Mouse (Mus musculus): ENCODE measurements around the gene Mcpt4. TPM values are rescaled to one million over a fixed set of nuclear protein-coding genes. Genes with fewer than 3 reads are reported as not detected.

The Mcpt4 gene
- total and polyA plus RNA-seq, 2 experiments, result not detected

DNA sequence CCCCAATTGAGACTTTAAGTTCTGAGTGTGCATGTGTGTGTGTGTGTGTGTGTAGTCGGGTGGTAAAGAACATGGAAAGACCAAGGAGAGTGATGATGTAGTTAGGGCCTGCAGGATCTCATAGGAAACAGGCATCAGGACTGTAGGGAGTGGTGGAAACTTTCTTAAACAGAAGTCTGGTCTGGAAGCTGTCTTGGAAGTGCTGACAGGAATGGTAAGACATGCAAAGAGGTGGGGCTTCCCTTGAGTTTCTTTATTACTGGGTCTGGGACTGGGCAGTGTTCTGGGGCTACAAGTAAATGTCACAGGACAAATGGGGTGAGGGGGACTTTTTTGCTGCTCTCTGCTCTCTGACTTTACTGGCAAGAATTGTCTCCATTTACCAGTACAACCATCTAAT lies 35.5 kb upstream of the Mcpt4 start:
- H3K27me3 ChIP-seq (ENCODE audit: control insufficient read depth, insufficient read depth, low read length), result no peaks in the 10 kb centered on the region
- no peak overlapping the region for H3K4me3 ChIP-seq (ENCODE audit: insufficient read depth, low read depth, low read length)
- H3K79me2 ChIP-seq (ENCODE audit: control insufficient read depth, insufficient read depth, low read length), result no peaks in the 10 kb centered on the region
- no peaks in the 10 kb centered on the region for H3K4me1 ChIP-seq (ENCODE audit: control insufficient read depth, insufficient read depth, low read length)
- H3K9ac ChIP-seq (ENCODE audit: low read depth, low read length), result no peak overlapping the region
- 86% methylated on average over 1 of the region's 1 CpGs for WGBS
- TF ChIP-seq POLR2A (IDR thresholded peaks at IDR 0.05; ENCODE audit: extremely low read depth, insufficient read depth, low read length) (no peak), CTCF (IDR thresholded peaks at IDR 0.05; ENCODE audit: low read depth, low read length) (no peak)
- H3K36me3 ChIP-seq (ENCODE audit: control insufficient read depth, insufficient read depth, low read length), result no peaks in the 10 kb centered on the region
- H3K27ac ChIP-seq (replicated peaks; ENCODE audit: insufficient read depth, low read depth, low read length), result no peak overlapping the region
- no peak for DNase-seq (ENCODE audit: extremely low read depth, low read depth, low spot score)

DNA sequence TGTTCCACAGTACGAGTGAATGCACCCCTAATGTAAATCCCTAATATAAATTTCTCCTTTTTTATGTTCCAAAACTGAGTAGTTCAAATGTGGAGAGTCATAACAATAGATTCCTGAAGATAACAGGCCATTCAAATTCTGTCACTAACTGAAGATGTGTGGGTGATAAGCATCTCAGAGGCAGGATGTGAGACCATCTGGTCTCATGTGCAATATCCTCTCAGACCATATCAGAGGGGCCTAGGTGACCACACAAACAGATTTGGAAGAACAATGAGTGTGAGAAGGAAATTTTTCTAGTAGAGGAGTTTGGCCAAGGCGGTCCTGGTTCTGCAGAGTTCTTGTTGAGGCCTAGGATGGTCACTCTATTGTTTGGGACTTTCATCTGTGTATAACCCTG lies 31.2 kb upstream of the Mcpt4 start:
- H3K79me2 ChIP-seq (ENCODE audit: control insufficient read depth, insufficient read depth, low read length), result no peaks in the 10 kb centered on the region
- 72% methylated on average over 2 of the region's 2 CpGs for WGBS
- H3K36me3 ChIP-seq (ENCODE audit: control insufficient read depth, insufficient read depth, low read length), result no peaks in the 10 kb centered on the region
- H3K27ac ChIP-seq (replicated peaks; ENCODE audit: insufficient read depth, low read depth, low read length), result no peak overlapping the region
- no peaks in the 10 kb centered on the region for H3K27me3 ChIP-seq (ENCODE audit: control insufficient read depth, insufficient read depth, low read length)
- TF ChIP-seq POLR2A (IDR thresholded peaks at IDR 0.05; ENCODE audit: extremely low read depth, insufficient read depth, low read length) (no peak), CTCF (IDR thresholded peaks at IDR 0.05; ENCODE audit: low read depth, low read length) (no peak)
- DNase-seq (ENCODE audit: extremely low read depth, low read depth, low spot score), result no peak
- no peak overlapping the region for H3K4me3 ChIP-seq (ENCODE audit: insufficient read depth, low read depth, low read length)
- no peaks in the 10 kb centered on the region for H3K4me1 ChIP-seq (ENCODE audit: control insufficient read depth, insufficient read depth, low read length)
- H3K9ac ChIP-seq (ENCODE audit: low read depth, low read length), result no peak overlapping the region

DNA sequence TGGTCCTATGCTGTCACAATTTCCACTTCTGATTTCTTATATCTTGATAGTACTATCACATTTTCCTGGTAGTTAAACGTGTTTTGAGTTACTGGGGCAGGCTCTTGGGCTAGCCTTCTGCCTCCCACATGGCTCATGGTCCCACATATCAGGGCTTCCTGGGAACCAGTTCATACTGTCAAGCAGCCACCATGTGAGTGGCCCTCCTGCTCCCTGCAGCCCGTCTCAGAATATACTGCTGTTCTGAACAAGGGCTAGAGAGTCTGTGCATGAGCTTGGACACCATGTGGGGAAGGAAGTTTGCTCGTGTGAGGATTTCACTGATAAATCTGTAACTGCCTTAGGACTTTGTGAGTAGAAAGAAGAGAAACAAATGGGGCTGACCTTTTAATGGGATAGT lies 24.6 kb upstream of the Mcpt4 start:
- peaks cover 2% of the 10 kb centered on the region; the same call in 1 of the 2 replicates for H3K27me3 ChIP-seq (ENCODE audit: control insufficient read depth, insufficient read depth, low read length)
- H3K27ac ChIP-seq (replicated peaks; ENCODE audit: insufficient read depth, low read depth, low read length), result no peak overlapping the region
- WGBS, result 54% methylated on average over 3 of the region's 3 CpGs
- H3K4me3 ChIP-seq (ENCODE audit: insufficient read depth, low read depth, low read length), result no peak overlapping the region
- H3K4me1 ChIP-seq (ENCODE audit: control insufficient read depth, insufficient read depth, low read length), result no peaks in the 10 kb centered on the region
- no peaks in the 10 kb centered on the region for H3K79me2 ChIP-seq (ENCODE audit: control insufficient read depth, insufficient read depth, low read length)
- no peak overlapping the region for H3K9ac ChIP-seq (ENCODE audit: low read depth, low read length)
- DNase-seq (ENCODE audit: extremely low read depth, low read depth, low spot score), result no peak
- H3K36me3 ChIP-seq (ENCODE audit: control insufficient read depth, insufficient read depth, low read length), result no peaks in the 10 kb centered on the region
- TF ChIP-seq POLR2A (IDR thresholded peaks at IDR 0.05; ENCODE audit: extremely low read depth, insufficient read depth, low read length), result no peak
- no peak for TF ChIP-seq CTCF (IDR thresholded peaks at IDR 0.05; ENCODE audit: low read depth, low read length)

DNA sequence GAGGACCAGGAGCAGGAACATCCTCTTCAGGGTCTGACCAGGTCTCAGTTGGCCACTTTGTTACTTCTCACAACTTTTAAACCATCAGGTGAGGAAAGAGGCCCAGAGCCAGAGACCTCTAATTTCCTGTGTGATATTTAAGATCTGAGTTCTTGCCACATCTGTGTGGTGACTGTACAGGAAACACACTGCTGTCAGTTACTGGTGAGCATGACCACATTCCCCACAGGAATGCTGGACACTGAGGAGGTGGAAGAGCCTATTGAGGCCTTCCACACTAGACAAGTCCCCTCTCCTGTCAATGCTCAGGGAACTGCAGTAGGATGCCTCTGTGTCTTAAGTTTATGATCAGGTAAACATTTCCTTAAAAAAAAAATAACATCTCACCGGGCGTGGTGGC lies 23.1 kb upstream of the Mcpt4 start, which contains the start of gene Mcpt8:
Gene Mcpt8, minus strand, starts transcription at position 107 of the 400 bp plus-strand sequence.
- no peak within 1 kb of the TSS for H3K27ac ChIP-seq (replicated peaks; ENCODE audit: insufficient read depth, low read depth, low read length)
- H3K36me3 ChIP-seq (ENCODE audit: control insufficient read depth, insufficient read depth, low read length), result no peaks in the 10 kb centered on the region
- WGBS, result 94% methylated on average over 2 of the region's 2 CpGs
- no peak within 1 kb of the TSS for H3K4me3 ChIP-seq (ENCODE audit: insufficient read depth, low read depth, low read length)
- H3K4me1 ChIP-seq (ENCODE audit: control insufficient read depth, insufficient read depth, low read length), result no peaks in the 10 kb centered on the region
- no peaks in the 10 kb centered on the region for H3K79me2 ChIP-seq (ENCODE audit: control insufficient read depth, insufficient read depth, low read length)
- TF ChIP-seq POLR2A (IDR thresholded peaks at IDR 0.05; ENCODE audit: extremely low read depth, insufficient read depth, low read length), result no peak
- TF ChIP-seq CTCF (IDR thresholded peaks at IDR 0.05; ENCODE audit: low read depth, low read length), result no peak
- H3K9ac ChIP-seq (ENCODE audit: low read depth, low read length), result no peak within 1 kb of the TSS
- peaks cover 2% of the 10 kb centered on the region; the same call in 1 of the 2 replicates for H3K27me3 ChIP-seq (ENCODE audit: control insufficient read depth, insufficient read depth, low read length)
- DNase-seq (ENCODE audit: extremely low read depth, low read depth, low spot score), result no peak

DNA sequence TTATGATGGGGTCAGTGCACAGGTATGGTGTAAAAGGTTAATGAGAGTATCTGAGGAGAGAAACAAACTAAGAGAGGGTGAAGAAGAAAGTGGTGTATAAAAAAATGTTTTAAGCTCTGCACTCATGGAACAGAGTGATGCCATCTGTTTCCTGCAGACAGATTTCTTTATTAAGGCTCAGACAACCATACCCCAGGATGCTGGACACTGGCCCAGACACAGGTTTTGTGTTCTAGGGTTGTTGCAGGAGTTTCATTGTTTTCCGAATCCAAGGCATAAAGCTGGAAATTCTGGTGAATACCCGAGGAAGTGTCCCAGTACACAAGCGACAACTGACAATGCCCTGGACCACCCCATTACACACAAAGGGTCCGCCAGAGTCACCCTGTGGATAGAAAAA lies 19.9 kb upstream of the Mcpt4 start:
- Histone ChIP-seq H3K4me1 (ENCODE audit: control insufficient read depth, insufficient read depth, low read length) (no peaks in the 10 kb centered on the region), H3K27me3 (ENCODE audit: control insufficient read depth, insufficient read depth, low read length) (peaks cover 2% of the 10 kb centered on the region; the same call in 1 of the 2 replicates), H3K4me3 (ENCODE audit: insufficient read depth, low read depth, low read length) (no peak overlapping the region), H3K79me2 (ENCODE audit: control insufficient read depth, insufficient read depth, low read length) (no peaks in the 10 kb centered on the region), H3K9ac (ENCODE audit: low read depth, low read length) (no peak overlapping the region), H3K27ac (replicated peaks; ENCODE audit: insufficient read depth, low read depth, low read length) (no peak overlapping the region), H3K36me3 (ENCODE audit: control insufficient read depth, insufficient read depth, low read length) (no peaks in the 10 kb centered on the region)
- no peak for DNase-seq (ENCODE audit: extremely low read depth, low read depth, low spot score)
- WGBS, result 92% methylated on average over 4 of the region's 4 CpGs
- TF ChIP-seq POLR2A (IDR thresholded peaks at IDR 0.05; ENCODE audit: extremely low read depth, insufficient read depth, low read length), result no peak
- no peak for TF ChIP-seq CTCF (IDR thresholded peaks at IDR 0.05; ENCODE audit: low read depth, low read length)

DNA sequence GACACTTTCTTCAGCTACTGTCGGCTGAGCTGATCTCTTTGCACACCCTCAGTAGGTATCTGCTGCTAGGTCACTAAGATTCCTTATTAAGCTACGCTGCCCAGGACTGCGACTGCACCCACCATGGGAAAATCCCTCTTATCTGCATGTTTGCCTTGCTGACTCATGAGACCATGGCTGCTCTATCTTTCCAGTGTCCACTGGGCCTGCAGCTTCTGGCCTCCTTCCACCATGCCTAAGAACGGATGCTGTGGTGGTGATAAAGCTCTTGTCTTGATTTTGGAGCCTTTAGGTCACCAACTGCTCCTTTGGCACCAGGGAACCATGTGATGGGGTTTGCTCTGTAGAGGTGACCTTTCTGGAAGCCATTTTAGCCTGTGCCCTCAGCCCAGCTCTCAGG lies 4.4 kb downstream of the Mcpt4 start:
- no peaks in the 10 kb centered on the region for H3K4me1 ChIP-seq (ENCODE audit: control insufficient read depth, insufficient read depth, low read length)
- no peak overlapping the region for H3K4me3 ChIP-seq (ENCODE audit: insufficient read depth, low read depth, low read length)
- no peak overlapping the region for H3K27ac ChIP-seq (replicated peaks; ENCODE audit: insufficient read depth, low read depth, low read length)
- WGBS, result 65% methylated on average over 4 of the region's 4 CpGs
- H3K36me3 ChIP-seq (ENCODE audit: control insufficient read depth, insufficient read depth, low read length), result no peaks in the 10 kb centered on the region
- no peak for TF ChIP-seq POLR2A (IDR thresholded peaks at IDR 0.05; ENCODE audit: extremely low read depth, insufficient read depth, low read length)
- no peak for TF ChIP-seq CTCF (IDR thresholded peaks at IDR 0.05; ENCODE audit: low read depth, low read length)
- no peaks in the 10 kb centered on the region for H3K27me3 ChIP-seq (ENCODE audit: control insufficient read depth, insufficient read depth, low read length)
- DNase-seq (ENCODE audit: extremely low read depth, low read depth, low spot score), result no peak
- no peak overlapping the region for H3K9ac ChIP-seq (ENCODE audit: low read depth, low read length)
- H3K79me2 ChIP-seq (ENCODE audit: control insufficient read depth, insufficient read depth, low read length), result no peaks in the 10 kb centered on the region

All from liver, adult 2 months (tissue).